Mouse (Mus musculus) gonadal fat pad, adult 2 months (tissue): ENCODE measurements at regions not wholly inside any gene's neighbourhood (a gene's known extent, or its start where the extent isn't known, plus 50 kb on each side); places are given as distances from the start of the nearest gene placed in this dataset.

Source experiments
- DNase-seq: peaks from one replicate; pipeline ENCODE4 v3.0.0-alpha.2; 2012; ENCODE audit warnings: low read depth

DNA sequence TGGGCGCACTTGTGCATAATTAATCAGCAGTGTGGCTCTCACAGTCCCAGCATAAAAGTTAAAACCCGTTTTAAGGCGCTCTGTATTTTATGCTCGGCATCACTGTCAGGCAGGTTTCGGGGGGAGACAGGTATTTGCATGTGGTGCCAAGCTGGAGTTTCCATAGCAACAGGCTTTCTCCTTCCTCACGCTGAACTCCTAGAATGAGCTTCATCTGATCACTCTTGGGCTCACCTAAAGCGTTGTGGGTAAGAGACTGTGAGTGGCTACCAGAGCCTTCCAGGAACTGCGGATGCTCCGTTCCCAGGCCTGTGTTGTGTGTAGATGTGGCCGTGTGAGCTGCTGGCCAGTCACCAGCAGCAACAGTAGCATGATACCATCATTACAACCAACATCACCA lies 161.5 kb downstream of the Ajap1 start:
- no peak for DNase-seq

DNA sequence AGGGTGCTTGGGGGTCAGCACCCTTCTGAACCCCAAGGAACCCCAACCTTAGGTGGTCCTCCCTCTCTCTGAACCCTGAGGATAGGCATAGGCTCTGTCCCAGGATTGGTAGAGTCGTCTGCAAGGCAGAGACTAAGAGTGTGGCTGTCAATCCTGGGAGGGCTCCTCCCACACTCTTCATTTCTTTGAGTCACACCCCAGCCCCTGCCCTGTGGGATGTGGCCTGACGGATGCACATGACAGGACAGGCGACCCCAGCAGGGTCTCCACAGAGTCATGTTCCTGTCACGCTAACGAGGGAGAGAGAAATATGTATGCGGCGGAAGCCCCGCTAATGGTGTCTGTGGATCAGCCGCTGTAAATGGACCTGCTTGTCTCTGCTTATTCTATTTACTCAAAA lies 162.0 kb downstream of the Ajap1 start:
- DNase-seq = no peak

DNA sequence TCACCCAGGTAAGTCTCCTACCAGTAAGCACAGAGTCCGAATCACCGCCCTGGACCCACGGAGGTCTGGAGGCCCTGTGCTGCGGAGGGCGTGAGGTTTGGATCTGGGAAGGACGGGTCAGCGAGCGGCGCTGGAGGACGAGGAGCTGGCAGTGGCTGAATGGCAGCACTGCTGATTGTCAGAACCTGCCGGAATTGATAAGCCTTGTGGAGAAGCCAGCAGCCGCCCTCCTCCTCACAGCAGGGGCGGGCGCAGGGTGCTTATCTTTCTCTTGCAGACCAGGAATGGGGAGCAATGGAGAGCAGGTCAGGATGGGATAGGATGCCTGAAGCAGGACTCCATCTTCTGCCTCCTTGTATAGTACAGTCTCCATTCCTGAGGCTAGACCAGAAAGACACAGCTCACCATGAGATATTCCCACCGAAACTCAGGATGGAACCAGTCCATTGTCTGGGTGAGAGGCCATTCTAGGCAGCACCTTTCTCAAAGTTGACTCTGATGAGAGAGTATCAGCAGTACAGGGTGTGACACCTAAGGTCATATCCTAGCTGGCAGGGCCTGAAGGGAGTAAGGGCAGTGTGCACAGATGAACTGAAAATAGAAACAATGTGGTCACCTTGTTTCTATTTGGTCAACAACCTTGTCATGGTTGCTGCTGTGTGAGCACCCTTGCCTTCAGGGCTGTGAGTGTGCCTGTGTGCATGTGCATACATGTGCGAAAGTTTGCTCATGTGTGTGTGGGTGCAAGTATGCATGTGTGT lies 165.5 kb downstream of the Ajap1 start:
- DNase-seq = no peak

DNA sequence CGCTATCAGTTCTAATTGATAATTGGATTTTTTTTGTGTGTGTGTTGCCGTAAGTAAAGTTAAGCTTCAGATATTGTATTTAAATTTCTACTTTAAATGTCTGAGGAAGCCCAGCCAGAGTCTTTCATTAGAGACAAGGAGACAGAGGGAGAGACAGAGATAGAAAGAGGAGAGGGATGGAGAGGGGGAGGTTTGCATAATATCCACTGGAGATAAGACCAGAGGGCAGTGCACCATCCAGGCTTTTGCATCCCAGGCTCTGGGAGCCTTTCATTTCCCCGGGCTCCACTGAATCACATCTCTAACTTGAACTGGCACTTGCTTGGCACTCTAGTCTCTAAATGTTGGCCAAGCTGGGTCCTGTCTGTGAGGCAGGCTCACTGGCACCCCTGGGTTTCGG lies 166.1 kb downstream of the Ajap1 start:
- DNase-seq = no peak

- no peak for DNase-seq
Measured at GRCm38 (mm10) chr4:153313961-153314360, 168.7 kb downstream of the Ajap1 start.

GRCm38 (mm10) chr4:153311574-153311973 lies 171.0 kb downstream of the Ajap1 start:
- DNase-seq = no peak

DNA sequence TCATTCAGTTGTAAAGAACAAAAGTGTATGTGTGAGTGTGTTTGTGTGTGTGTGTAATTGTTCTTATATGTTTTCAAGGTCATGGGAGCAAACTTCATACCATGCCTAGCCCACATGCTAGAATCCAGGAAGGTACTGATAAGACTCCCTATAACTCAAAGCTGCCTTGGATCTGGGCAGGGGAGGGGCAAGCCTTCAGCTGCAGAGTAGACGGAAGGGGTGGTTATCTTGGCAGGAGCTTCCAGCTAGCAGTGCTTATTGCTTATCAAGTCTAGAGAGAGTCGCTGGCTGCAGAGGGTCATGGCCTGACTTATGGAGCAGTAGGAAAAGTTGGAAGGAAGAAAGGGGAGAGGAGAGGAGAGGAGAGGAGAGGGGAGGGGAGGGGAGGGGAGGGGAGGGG lies 172.0 kb downstream of the Ajap1 start:
- no peak for DNase-seq

DNA sequence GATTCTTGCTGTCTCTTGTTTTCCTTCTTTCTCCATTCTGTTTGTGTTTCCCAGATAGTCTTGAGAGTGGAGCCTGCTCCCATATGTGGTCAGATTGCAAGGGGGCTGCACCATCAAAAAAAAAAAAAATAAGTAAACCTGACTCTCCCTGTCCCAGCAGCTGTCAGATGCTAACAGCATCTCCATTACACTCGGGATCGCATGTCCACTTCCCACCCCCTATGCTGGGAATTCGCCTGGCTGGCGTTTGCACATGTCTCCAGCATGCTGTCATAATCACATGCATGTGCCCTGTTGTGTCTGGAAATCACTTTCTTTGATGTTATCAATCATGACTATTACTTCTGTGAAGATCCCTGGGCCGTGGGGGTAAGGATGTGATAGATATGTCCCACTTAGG lies 179.1 kb downstream of the Ajap1 start:
- DNase-seq = no peak

DNA sequence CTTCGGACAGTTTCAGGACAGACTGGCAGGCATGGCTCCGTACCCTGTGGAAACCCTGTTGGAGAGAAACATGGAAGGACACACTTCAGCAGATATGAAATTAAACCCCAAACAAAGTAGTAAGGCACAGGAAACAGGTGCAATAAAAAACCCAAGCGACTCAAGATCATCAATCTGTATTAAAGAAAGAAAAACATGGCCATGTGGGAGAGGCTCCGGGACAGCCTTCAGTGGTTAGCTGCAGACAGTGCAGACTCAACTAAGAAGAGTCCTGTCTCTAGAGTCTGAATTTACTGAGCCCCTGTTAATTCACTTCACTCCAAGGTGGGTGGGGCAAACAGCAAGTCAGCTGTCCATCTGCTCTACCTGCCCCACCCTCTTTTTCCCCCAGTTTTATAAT lies 179.8 kb downstream of the Ajap1 start:
- no peak for DNase-seq

DNA sequence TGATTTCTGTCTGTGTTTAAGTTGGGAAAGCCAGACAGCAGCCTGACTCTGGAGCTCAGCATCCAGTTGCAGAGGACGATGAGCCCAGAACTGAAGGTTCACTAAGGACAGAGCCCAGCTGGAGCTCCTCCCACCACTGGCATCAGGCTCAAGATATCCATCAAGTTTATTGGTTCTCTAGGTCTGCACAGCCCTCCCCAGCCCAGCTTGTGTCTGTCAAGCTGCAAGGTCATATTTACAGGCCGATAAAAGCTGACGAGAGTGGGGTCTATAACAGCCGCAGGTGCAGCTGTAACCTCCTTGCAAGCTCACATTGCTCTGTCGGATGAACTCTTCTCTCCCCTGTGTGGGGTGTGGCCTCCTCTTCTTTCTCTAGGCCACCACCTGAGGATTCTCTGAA lies 184.3 kb downstream of the Ajap1 start:
- no peak for DNase-seq

- DNase-seq = no peak
Measured at GRCm38 (mm10) chr4:153294828-153295227, 187.8 kb downstream of the Ajap1 start.

GRCm38 (mm10) chr4:153293137-153293536 lies 189.5 kb downstream of the Ajap1 start:
- no peak for DNase-seq

DNA sequence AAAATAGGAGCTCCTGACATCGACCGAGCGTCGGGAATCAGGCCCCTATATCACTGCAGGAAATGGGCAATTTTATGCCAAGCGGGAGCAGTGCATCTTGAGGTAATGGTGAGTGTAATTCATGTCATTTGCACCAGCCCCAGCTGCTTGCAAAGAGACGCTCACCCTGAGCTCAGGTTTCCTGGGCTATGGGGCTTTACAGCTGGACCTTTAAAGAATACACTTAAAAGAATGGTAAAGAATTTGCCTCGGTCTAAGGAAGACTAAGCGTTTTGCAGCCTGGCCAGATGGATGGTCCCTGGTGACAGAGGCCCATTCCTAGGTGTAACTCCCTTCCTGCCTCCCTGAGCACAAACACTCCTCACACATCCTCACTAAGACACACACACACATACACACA lies 194.2 kb downstream of the Ajap1 start:
- no peak for DNase-seq

GRCm38 (mm10) chr4:153284209-153284608 lies 198.4 kb downstream of the Ajap1 start:
- no peak for DNase-seq

- no peak for DNase-seq
Measured at GRCm38 (mm10) chr4:153276571-153276970, 206.0 kb downstream of the Ajap1 start.

DNA sequence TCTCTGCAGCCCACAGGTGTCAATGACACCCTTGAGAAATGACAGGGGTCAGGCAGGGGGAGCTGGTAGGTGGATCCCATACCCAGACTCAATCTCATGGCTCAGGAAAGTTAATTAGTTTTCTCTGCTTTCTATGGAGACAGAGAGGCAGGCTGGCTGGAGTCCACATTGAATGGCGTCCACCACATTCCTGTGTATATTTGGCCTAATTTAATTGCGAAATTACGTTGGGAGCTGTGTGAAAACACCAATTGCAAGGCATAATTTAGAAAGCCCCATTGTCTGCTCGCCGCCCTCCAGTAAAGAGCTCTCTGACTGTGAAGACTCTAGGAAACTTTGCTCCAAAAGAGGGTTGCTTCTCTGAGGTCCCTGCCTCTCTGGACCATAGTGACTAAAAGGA lies 211.2 kb downstream of the Ajap1 start:
- no peak for DNase-seq

DNA sequence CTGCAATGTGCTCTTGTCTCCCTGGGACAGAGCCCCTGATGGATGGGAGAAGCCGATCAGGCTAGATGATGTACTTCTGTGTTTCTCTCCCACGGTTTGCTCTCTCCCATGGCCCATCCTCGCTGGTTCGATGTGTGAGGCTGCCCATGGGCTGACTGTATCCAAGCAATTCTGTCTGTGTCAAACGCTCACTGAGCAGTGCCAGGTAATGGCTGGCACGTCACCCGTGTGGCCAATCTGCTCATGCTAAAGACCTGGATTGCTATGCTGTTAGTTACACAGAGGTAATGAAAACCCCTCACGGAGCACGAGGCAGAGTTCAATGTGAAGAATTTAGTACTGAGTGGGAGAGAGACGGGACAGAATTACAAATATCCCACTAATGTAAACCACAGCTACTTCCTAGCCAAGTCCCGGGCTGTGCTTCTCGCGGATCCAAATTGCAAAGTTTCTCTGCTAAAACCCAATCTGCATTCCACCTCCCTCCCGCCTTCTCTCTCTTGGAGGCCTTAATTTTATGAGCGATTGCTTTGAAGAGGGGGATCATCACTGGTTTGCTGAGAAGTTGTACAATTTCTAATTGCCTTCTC lies 219.3 kb downstream of the Ajap1 start:
- no peak for DNase-seq

GRCm38 (mm10) chr4:153260941-153261557 lies 221.6 kb downstream of the Ajap1 start:
- no peak for DNase-seq

GRCm38 (mm10) chr4:153251943-153252342 lies 230.7 kb downstream of the Ajap1 start:
- DNase-seq = no peak

DNA sequence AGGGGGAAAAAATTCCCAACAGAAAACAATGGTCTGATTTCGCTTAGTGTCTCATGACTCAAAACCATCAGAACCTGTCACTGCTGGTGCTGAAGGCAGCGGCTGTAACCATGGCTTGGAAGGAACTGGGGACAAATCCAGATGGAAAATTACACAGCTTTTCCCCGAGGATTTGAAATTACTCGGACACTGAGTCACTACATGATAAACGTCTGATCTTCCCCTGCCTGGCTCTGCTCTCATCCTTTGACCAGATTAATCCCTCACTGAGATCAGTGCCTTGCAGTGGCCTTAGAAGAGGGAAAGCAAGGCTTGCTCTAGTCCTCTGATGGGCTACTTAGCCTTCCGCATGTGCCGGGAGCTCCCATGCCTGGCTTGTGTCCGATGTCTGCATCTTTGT lies 231.3 kb downstream of the Ajap1 start:
- no peak for DNase-seq

DNA sequence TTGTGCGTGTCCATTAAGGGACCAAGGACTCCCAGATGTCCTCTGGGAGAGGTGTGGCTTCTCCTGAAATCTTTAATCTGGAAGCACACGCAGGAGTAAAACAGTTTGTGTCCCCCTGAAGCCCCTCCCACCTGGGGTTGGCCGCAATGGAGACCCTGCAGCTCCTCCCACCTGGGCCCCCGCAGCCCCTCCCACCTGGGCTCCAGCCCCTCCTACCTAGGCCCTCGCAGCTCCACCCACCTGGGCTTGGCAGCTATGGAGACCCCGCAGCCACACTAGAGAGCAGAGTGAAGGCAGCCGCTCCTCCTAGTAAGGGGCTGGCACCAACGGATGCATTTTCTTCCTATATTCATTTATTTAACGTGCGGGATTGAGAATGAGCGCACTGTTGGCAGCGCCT lies 245.9 kb downstream of the Ajap1 start:
- no peak for DNase-seq

DNA sequence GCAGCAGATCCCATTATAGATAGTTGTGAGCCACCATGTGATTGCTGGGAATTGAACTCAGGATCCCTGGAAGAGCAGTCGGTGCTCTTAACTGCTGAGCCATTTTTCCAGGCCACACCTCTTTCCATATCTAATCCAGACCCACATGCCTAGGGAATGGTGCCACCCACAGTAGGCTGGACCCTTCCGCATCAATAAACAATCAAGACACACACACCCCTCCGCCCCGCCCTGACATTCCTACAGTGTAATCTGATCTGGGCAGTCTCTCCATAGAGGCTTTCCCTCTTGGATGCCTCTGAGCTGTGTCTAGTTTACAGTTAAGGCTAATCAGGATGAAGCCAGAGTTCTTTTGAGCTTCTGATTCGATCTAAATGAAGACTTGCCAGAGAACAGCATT lies 248.8 kb downstream of the Ajap1 start:
- no peak for DNase-seq

- DNase-seq = no peak
Measured at GRCm38 (mm10) chr4:153229221-153229620, 253.4 kb downstream of the Ajap1 start.
